Mouse (Mus musculus): ENCODE measurements around the gene H6pd. TPM values are rescaled to one million over a fixed set of nuclear protein-coding genes. Genes with fewer than 3 reads are reported as not detected.
A peak's percentile ranks its signal among the peaks of the same experiment; 100 is the strongest.

The H6pd gene
- total and polyA plus RNA-seq, 3 experiments = 6.9 to 10.8 TPM; not detected in 1

- Histone ChIP-seq H3K27me3 (ENCODE audit: control insufficient read depth in 1 of 2, insufficient read depth in 2 of 2, low read length in 2 of 2) (peaks cover 6 to 11% of the 10 kb centered on the region in 2 experiments), H3K36me3 (ENCODE audit: control insufficient read depth in 1 of 2, insufficient read depth in 2 of 2, low read length in 2 of 2) (peaks cover 0 to 8% of the 10 kb centered on the region in 2 experiments; a peak in 2 of 4 replicates), H3K4me1 (ENCODE audit: control insufficient read depth in 1 of 2, insufficient read depth in 2 of 2, low read length in 2 of 2) (peaks cover 2 to 11% of the 10 kb centered on the region in 2 experiments; a peak in 3 of 4 replicates), H3K4me3 (ENCODE audit: control insufficient read depth in 1 of 2, insufficient read depth in 1 of 2, low read depth in 2 of 2, low read length in 2 of 2) (no peak overlapping the region), H3K79me2 (ENCODE audit: control insufficient read depth, insufficient read depth, low read length, poor library complexity) (no peaks in the 10 kb centered on the region), H3K9me3 (replicated peaks; ENCODE audit: insufficient read depth, low read length) (no peaks in the 10 kb centered on the region), H3K9ac (ENCODE audit: control insufficient read depth, low read depth, low read length, poor library complexity, severe bottlenecking) (no peak overlapping the region), H3K27ac (ENCODE audit: control insufficient read depth, low read depth, low read length) (no peak overlapping the region)
- DNase-seq (ENCODE audit: low read depth, low spot score) = no peak
- TF ChIP-seq CHD1 (IDR thresholded peaks at IDR 0.05; ENCODE audit: low read depth, low read length) = no peak
- no peak for TF ChIP-seq ZNF384 (IDR thresholded peaks at IDR 0.05; ENCODE audit: low read depth, low read length)
- TF ChIP-seq ETS1 (IDR thresholded peaks at IDR 0.05; ENCODE audit: low read depth, low read length) = no peak
- no peak for TF ChIP-seq SMC3 (IDR thresholded peaks at IDR 0.05; ENCODE audit: low read depth, low read length)
- no peak for TF ChIP-seq MYC (IDR thresholded peaks at IDR 0.05; ENCODE audit: low read depth, low read length)
These were observed 22.5 kb upstream of the H6pd start for GRCm38 (mm10) chr4:150031234-150031890.

GRCm38 (mm10) chr4:150030449-150031233 lies 21.8 kb upstream of the H6pd start:
- H3K27ac ChIP-seq (ENCODE audit: control insufficient read depth, low read depth, low read length) = no peak overlapping the region
- no peak overlapping the region for H3K9ac ChIP-seq (ENCODE audit: control insufficient read depth, low read depth, low read length, poor library complexity, severe bottlenecking)
- no peak for TF ChIP-seq TCF12 (IDR thresholded peaks at IDR 0.05; ENCODE audit: low read depth, low read length)
- TF ChIP-seq USF1 (IDR thresholded peaks at IDR 0.05; ENCODE audit: low read depth, low read length) = no peak
- no peak for TF ChIP-seq POLR2AphosphoS2 (IDR thresholded peaks at IDR 0.05; ENCODE audit: low read length)
- no peak for TF ChIP-seq MXI1 (IDR thresholded peaks at IDR 0.05; ENCODE audit: low read depth, low read length)
- TF ChIP-seq ZKSCAN1 (IDR thresholded peaks at IDR 0.05; ENCODE audit: low read depth, low read length) = no peak
- no peak for TF ChIP-seq NELFE (IDR thresholded peaks at IDR 0.05; ENCODE audit: low read depth, low read length)
- TF ChIP-seq SIN3A (IDR thresholded peaks at IDR 0.05; ENCODE audit: low read length) = no peak
- TF ChIP-seq MAFK (IDR thresholded peaks at IDR 0.05; ENCODE audit: borderline replicate concordance, low read depth, low read length) = no peak
- no peak for TF ChIP-seq CHD1 (IDR thresholded peaks at IDR 0.05; ENCODE audit: low read depth, low read length)
- TF ChIP-seq EP300 (IDR thresholded peaks at IDR 0.05; ENCODE audit: low read depth in 1 of 2, low read length in 2 of 2) = no peak
- no peak for TF ChIP-seq ZMIZ1 (IDR thresholded peaks at IDR 0.05; ENCODE audit: low read depth, low read length)
- TF ChIP-seq KAT2A (conservative IDR thresholded peaks at IDR 0.05; ENCODE audit: low read depth, low read length) = no peak
- no peak for TF ChIP-seq E2F4 (IDR thresholded peaks at IDR 0.05; ENCODE audit: borderline replicate concordance, low read depth, low read length)
- peaks cover 6 to 11% of the 10 kb centered on the region in 2 experiments for H3K27me3 ChIP-seq (ENCODE audit: control insufficient read depth in 1 of 2, insufficient read depth in 2 of 2, low read length in 2 of 2)
- H3K4me1 ChIP-seq (ENCODE audit: control insufficient read depth in 1 of 2, insufficient read depth in 2 of 2, low read length in 2 of 2) = peaks cover 2 to 11% of the 10 kb centered on the region in 2 experiments; a peak in 3 of 4 replicates
- H3K36me3 ChIP-seq (ENCODE audit: control insufficient read depth in 1 of 2, insufficient read depth in 2 of 2, low read length in 2 of 2) = peaks cover 0 to 8% of the 10 kb centered on the region in 2 experiments; a peak in 2 of 4 replicates
- H3K79me2 ChIP-seq (ENCODE audit: control insufficient read depth, insufficient read depth, low read length, poor library complexity) = no peaks in the 10 kb centered on the region
- H3K9me3 ChIP-seq (replicated peaks; ENCODE audit: insufficient read depth, low read length) = no peaks in the 10 kb centered on the region
- no peak for DNase-seq (ENCODE audit: low read depth, low spot score)
- H3K4me3 ChIP-seq (ENCODE audit: control insufficient read depth in 1 of 2, insufficient read depth in 1 of 2, low read depth in 2 of 2, low read length in 2 of 2) = peak overlapping the region; percentile 12 to 21; a peak in 1 of 4 replicates
